Mouse (Mus musculus): ENCODE measurements around the gene Snx21.

Snx21 gene

GRCm38 (mm10) chr2:164829090-164829489, 43.5 kb downstream of the Snx21 start:
- no peak for DNase-seq (ENCODE audit: low spot score)

DNA sequence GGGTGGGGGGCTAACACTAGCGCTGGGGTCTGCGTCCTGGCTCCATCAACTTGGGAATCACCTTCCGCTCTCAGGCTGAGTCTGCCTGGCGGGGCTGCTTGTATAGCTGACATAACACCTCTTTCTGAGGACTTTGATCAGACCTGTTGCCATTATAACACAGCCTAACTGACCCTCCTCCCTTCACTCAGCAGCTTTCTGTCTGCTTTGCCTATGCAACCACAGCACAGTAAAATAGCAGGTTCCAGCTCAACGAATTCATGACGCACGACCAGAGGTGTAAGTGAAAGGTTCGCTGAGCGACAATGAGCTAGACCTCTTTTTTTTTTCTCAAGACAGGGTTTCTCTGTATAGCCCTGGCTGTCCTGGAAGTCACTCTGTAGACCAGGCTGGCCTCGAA, 45.4 kb downstream of the Snx21 start:
- no peak for DNase-seq (ENCODE audit: low spot score)

DNA sequence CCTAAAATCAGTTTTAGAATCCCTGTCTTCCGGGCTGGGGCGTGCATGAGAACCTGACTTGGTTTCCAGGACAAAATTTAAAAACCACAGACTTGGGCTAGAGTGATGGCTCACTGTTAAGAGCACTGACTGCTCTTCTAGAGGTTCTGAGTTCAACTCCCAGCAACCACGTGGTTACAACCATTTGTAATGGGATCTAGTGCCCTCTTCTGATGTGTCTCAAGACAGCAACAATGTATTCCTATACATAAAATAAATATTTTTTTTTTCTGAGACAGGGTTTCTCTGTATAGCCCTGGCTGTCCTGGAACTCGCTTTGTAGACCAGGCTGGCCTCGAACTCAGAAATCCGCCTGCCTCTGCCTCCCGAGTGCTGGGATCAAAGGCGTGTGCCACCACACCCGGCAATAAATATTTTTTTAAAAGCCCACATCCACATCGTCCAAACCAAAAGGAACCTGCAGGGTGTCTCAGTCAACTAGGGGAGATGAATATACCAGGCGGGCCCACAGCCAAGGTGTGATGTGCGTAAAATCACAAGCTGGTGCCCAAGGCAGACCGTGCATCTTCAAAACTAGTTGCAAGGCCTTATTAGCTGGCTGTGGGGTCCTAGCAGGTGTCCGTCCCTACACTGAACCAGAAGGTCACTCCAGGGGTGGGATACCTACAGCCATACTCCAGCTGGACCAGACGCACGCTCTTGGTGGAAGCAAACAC, 46.6 kb downstream of the Snx21 start:
- no peak for DNase-seq (ENCODE audit: low spot score)

DNA sequence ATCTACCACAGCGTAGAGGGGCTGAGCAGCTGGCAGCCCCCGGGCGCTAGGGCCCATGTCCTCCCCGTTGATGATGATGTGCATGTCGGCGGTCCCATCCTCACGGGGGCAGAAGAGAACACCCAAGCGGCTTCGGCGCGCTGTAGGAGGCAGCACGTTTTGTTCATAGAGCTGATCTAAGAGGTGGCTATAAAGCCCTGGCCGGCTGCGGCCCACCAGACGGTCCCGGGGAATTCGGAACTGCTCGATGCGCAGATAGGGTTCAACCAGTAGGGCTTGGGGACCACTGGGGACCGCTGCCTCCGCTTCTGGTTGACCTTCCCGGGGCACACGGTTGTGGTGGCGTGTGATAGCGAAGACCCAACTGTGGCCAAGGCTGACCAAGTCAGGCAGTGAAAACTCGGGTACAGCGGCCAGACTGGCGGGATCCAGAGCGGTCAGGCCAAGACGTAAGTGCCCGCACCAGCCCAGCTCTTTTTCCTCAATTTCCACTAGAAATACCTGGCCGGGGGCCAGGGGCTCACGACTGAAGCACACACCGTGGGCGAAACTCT, 47.2 kb downstream of the Snx21 start, which contains the start of gene Ctsa:
TSS of gene Ctsa (plus strand) at position 126 of the 554 bp plus-strand sequence.
- peak; percentile 81 for DNase-seq (ENCODE audit: low spot score)

- peak; percentile 86 for DNase-seq (ENCODE audit: low spot score)
Measured at GRCm38 (mm10) chr2:164833314-164833959, 47.8 kb downstream of the Snx21 start, which contains the start of gene Neurl2. Gene Neurl2 (minus strand): TSS chr2:164833456.

GRCm38 (mm10) chr2:164834531-164834930, 48.9 kb downstream of the Snx21 start:
- no peak for DNase-seq (ENCODE audit: low spot score)

- DNase-seq (ENCODE audit: low spot score): no peak
Measured at GRCm38 (mm10) chr2:164835164-164835563, 49.5 kb downstream of the Snx21 start.
